Mouse (Mus musculus) liver, embryonic 11.5 days (tissue): ENCODE results near the gene Ccdc162. TPM values are rescaled to one million over a fixed set of nuclear protein-coding genes. Genes with fewer than 3 reads are reported as not detected.

Experiments
- microRNA-seq: library from miRNA; unstranded; fragments of <30 nt; microRNA quantifications from one replicate; pipeline ENCODE4, GENCODE M21; 2017; ENCODE audit warnings: borderline number of aligned reads
- polyA plus RNA-seq: library from polyadenylated mRNA; unstranded; fragments of >200 nt; fragmentation: Nextera tagmentation; extraction: Ambion mirVana; gene quantifications from 2 replicates; pipeline ENCODE4 v1.2.1, GENCODE M21; 2014

The Ccdc162 gene
- polyA plus RNA-seq, 1 experiment from 2014 or later, result 0.43 TPM

Small RNAs within 50 kb of the gene (microRNA-seq; reads per million reads assigned to microRNA genes)
- gene Mir3473b, result not detected

Other genes starting within 250 kb of the Ccdc162 start
- 19.3 and 19.8 TPM in 2 replicates for gene Mical1, start 240.3 kb downstream of the Ccdc162 start, polyA plus RNA-seq
- gene Smpd2, start 226.3 kb downstream of the Ccdc162 start, polyA plus RNA-seq, result 21.8 and 25.3 TPM in 2 replicates
- 0.25 TPM in 1 of 2 replicates, not detected in the other for gene Ppil6, start 226.2 kb downstream of the Ccdc162 start, polyA plus RNA-seq
- 122 and 142 TPM in 2 replicates for gene Cd164, start 197.2 kb downstream of the Ccdc162 start, polyA plus RNA-seq
- 31.1 and 34.4 TPM in 2 replicates for gene Cep57l1, start 93.2 kb upstream of the Ccdc162 start, polyA plus RNA-seq
- gene Sesn1, start 93.3 kb upstream of the Ccdc162 start, polyA plus RNA-seq, result 22.8 and 25.6 TPM in 2 replicates